Mouse (Mus musculus): ENCODE data around the gene Anks4b. TPM values are rescaled to one million over a fixed set of nuclear protein-coding genes. Genes with fewer than 3 reads are reported as not detected.

Gene Anks4b
- total and polyA plus RNA-seq, 3 experiments, result not detected

- Histone ChIP-seq H3K9ac (ENCODE audit: control insufficient read depth, low read depth, low read length, poor library complexity, severe bottlenecking) (no peak overlapping the region), H3K4me1 (ENCODE audit: control insufficient read depth in 1 of 2, insufficient read depth in 2 of 2, low read length in 2 of 2) (no peaks in the 10 kb centered on the region), H3K9me3 (replicated peaks; ENCODE audit: insufficient read depth, low read length) (no peaks in the 10 kb centered on the region), H3K4me3 (ENCODE audit: control insufficient read depth in 1 of 2, insufficient read depth in 1 of 2, low read depth in 2 of 2, low read length in 2 of 2) (no peak overlapping the region), H3K27ac (ENCODE audit: control insufficient read depth, low read depth, low read length) (no peak overlapping the region), H3K36me3 (ENCODE audit: control insufficient read depth in 1 of 2, insufficient read depth in 2 of 2, low read length in 2 of 2) (no peaks in the 10 kb centered on the region), H3K79me2 (ENCODE audit: control insufficient read depth, insufficient read depth, low read length, poor library complexity) (no peaks in the 10 kb centered on the region), H3K27me3 (ENCODE audit: control insufficient read depth in 1 of 2, insufficient read depth in 2 of 2, low read length in 2 of 2) (no peaks in the 10 kb centered on the region)
- no peak for DNase-seq (ENCODE audit: low read depth, low spot score)
- TF ChIP-seq ZMIZ1 (IDR thresholded peaks at IDR 0.05; ENCODE audit: low read depth, low read length), result no peak
- TF ChIP-seq SIN3A (IDR thresholded peaks at IDR 0.05; ENCODE audit: low read length), result no peak
- TF ChIP-seq ZC3H11A (IDR thresholded peaks at IDR 0.05; ENCODE audit: low read depth, low read length), result no peak
- TF ChIP-seq RCOR1 (IDR thresholded peaks at IDR 0.05; ENCODE audit: low read depth, low read length), result no peak
- TF ChIP-seq POLR2A (IDR thresholded peaks at IDR 0.05; ENCODE audit: control insufficient read depth in 1 of 2, insufficient read depth in 1 of 2, low read depth in 1 of 2, low read length in 2 of 2, poor library complexity in 1 of 2), result no peak
- TF ChIP-seq USF2 (IDR thresholded peaks at IDR 0.05; ENCODE audit: borderline replicate concordance in 1 of 2, insufficient read depth in 1 of 2, low read depth in 1 of 2, low read length in 2 of 2), result no peak
- TF ChIP-seq MEF2A (IDR thresholded peaks at IDR 0.05; ENCODE audit: extremely low read depth, insufficient replicate concordance, low read depth, low read length, poor library complexity, severe bottlenecking), result no peak
- TF ChIP-seq MYB (IDR thresholded peaks at IDR 0.05; ENCODE audit: low read depth, low read length), result no peak
These were observed 1.4 kb upstream of the Anks4b start for GRCm38 (mm10) chr7:120172188-120172700.

- H3K9me3 ChIP-seq (replicated peaks; ENCODE audit: insufficient read depth, low read length), result no peaks in the 10 kb centered on the region
- H3K9ac ChIP-seq (ENCODE audit: control insufficient read depth, low read depth, low read length, poor library complexity, severe bottlenecking), result no peak overlapping the region
- no peak overlapping the region for H3K4me3 ChIP-seq (ENCODE audit: control insufficient read depth in 1 of 2, insufficient read depth in 1 of 2, low read depth in 2 of 2, low read length in 2 of 2)
- no peaks in the 10 kb centered on the region for H3K4me1 ChIP-seq (ENCODE audit: control insufficient read depth in 1 of 2, insufficient read depth in 2 of 2, low read length in 2 of 2)
- no peaks in the 10 kb centered on the region for H3K79me2 ChIP-seq (ENCODE audit: control insufficient read depth, insufficient read depth, low read length, poor library complexity)
- no peak overlapping the region for H3K27ac ChIP-seq (ENCODE audit: control insufficient read depth, low read depth, low read length)
- H3K36me3 ChIP-seq (ENCODE audit: control insufficient read depth in 1 of 2, insufficient read depth in 2 of 2, low read length in 2 of 2), result no peaks in the 10 kb centered on the region
- no peak for TF ChIP-seq ZC3H11A (IDR thresholded peaks at IDR 0.05; ENCODE audit: low read depth, low read length)
- TF ChIP-seq GABPA (IDR thresholded peaks at IDR 0.05; ENCODE audit: low read depth, low read length), result no peak
- no peak for TF ChIP-seq TBP (IDR thresholded peaks at IDR 0.05; ENCODE audit: low read depth, low read length)
- DNase-seq (ENCODE audit: low read depth, low spot score), result no peak
- H3K27me3 ChIP-seq (ENCODE audit: control insufficient read depth in 1 of 2, insufficient read depth in 2 of 2, low read length in 2 of 2), result no peaks in the 10 kb centered on the region
These were observed 1.3 kb downstream of the Anks4b start for GRCm38 (mm10) chr7:120174723-120175504.

- H3K27ac ChIP-seq (ENCODE audit: control insufficient read depth, low read depth, low read length), result no peak overlapping the region
- H3K27me3 ChIP-seq (ENCODE audit: control insufficient read depth in 1 of 2, insufficient read depth in 2 of 2, low read length in 2 of 2), result no peaks in the 10 kb centered on the region
- H3K36me3 ChIP-seq (ENCODE audit: control insufficient read depth in 1 of 2, insufficient read depth in 2 of 2, low read length in 2 of 2), result no peaks in the 10 kb centered on the region
- no peak overlapping the region for H3K4me3 ChIP-seq (ENCODE audit: control insufficient read depth in 1 of 2, insufficient read depth in 1 of 2, low read depth in 2 of 2, low read length in 2 of 2)
- DNase-seq (ENCODE audit: low read depth, low spot score), result no peak
- H3K9me3 ChIP-seq (replicated peaks; ENCODE audit: insufficient read depth, low read length), result no peaks in the 10 kb centered on the region
- H3K79me2 ChIP-seq (ENCODE audit: control insufficient read depth, insufficient read depth, low read length, poor library complexity), result no peaks in the 10 kb centered on the region
- H3K9ac ChIP-seq (ENCODE audit: control insufficient read depth, low read depth, low read length, poor library complexity, severe bottlenecking), result no peak overlapping the region
- no peaks in the 10 kb centered on the region for H3K4me1 ChIP-seq (ENCODE audit: control insufficient read depth in 1 of 2, insufficient read depth in 2 of 2, low read length in 2 of 2)
- TF ChIP-seq CHD2 (IDR thresholded peaks at IDR 0.05; ENCODE audit: low read length), result no peak
- TF ChIP-seq MAFK (IDR thresholded peaks at IDR 0.05; ENCODE audit: borderline replicate concordance, low read depth, low read length), result no peak
- TF ChIP-seq POLR2A (IDR thresholded peaks at IDR 0.05; ENCODE audit: control insufficient read depth in 1 of 2, insufficient read depth in 1 of 2, low read depth in 1 of 2, low read length in 2 of 2, poor library complexity in 1 of 2), result no peak
- no peak for TF ChIP-seq UBTF (IDR thresholded peaks at IDR 0.05; ENCODE audit: borderline replicate concordance, insufficient read depth, low read depth, low read length)
- TF ChIP-seq USF2 (IDR thresholded peaks at IDR 0.05; ENCODE audit: borderline replicate concordance in 1 of 2, insufficient read depth in 1 of 2, low read depth in 1 of 2, low read length in 2 of 2), result no peak
- TF ChIP-seq MXI1 (IDR thresholded peaks at IDR 0.05; ENCODE audit: low read depth, low read length), result no peak
- TF ChIP-seq JUND (IDR thresholded peaks at IDR 0.05; ENCODE audit: low read depth, low read length), result no peak
- TF ChIP-seq MAZ (IDR thresholded peaks at IDR 0.05; ENCODE audit: low read depth, low read length), result no peak
- no peak for TF ChIP-seq NRF1 (IDR thresholded peaks at IDR 0.05; ENCODE audit: insufficient read depth, low read depth, low read length, poor library complexity, severe bottlenecking)
- no peak for TF ChIP-seq CHD1 (IDR thresholded peaks at IDR 0.05; ENCODE audit: low read depth, low read length)
- no peak for TF ChIP-seq SMC3 (IDR thresholded peaks at IDR 0.05; ENCODE audit: low read depth, low read length)
- TF ChIP-seq BHLHE40 (IDR thresholded peaks at IDR 0.05; ENCODE audit: borderline replicate concordance, low read depth, low read length), result no peak
- TF ChIP-seq HCFC1 (IDR thresholded peaks at IDR 0.05; ENCODE audit: low read depth, low read length), result no peak
- no peak for TF ChIP-seq POLR2AphosphoS5 (IDR thresholded peaks at IDR 0.05; ENCODE audit: borderline replicate concordance, low read depth, low read length)
- no peak for TF ChIP-seq POLR2AphosphoS2 (IDR thresholded peaks at IDR 0.05; ENCODE audit: low read length)
- no peak for TF ChIP-seq ZMIZ1 (IDR thresholded peaks at IDR 0.05; ENCODE audit: low read depth, low read length)
These were observed 4.0 kb downstream of the Anks4b start for GRCm38 (mm10) chr7:120177611-120178010.

Data from MEL (cell line).